Mouse (Mus musculus): Measurements from ENCODE around the gene Ptbp3. TPM values are rescaled to one million over a fixed set of nuclear protein-coding genes. Genes with fewer than 3 reads are reported as not detected.

Gene Ptbp3
- total and polyA plus RNA-seq, 3 experiments = 135 to 608 (median 358) TPM

GRCm38 (mm10) chr4:59535624-59536023 is 13.5 kb downstream of the Ptbp3 start:
- Histone ChIP-seq H3K36me3 (replicated peaks) (peaks cover 20% of the 10 kb centered on the region), H3K4me1 (ENCODE audit: insufficient read depth, low read depth, low read length) (peaks cover 69% of the 10 kb centered on the region), H3K4me3 (ENCODE audit: low read depth, low read length) (no peak overlapping the region), H3K27me3 (ENCODE audit: insufficient read depth, low read length) (no peaks in the 10 kb centered on the region), H3K9me3 (replicated peaks) (no peaks in the 10 kb centered on the region)
- TF ChIP-seq TAL1 (conservative IDR thresholded peaks at IDR 0.05; ENCODE audit: low read depth, low read length) (no peak), GATA1 (IDR thresholded peaks at IDR 0.05; ENCODE audit: borderline replicate concordance, low read length) (no peak)
- ATAC-seq (ENCODE audit: extremely low read depth, insufficient number of reproducible peaks, low FRiP score, poor library complexity, severe bottlenecking) = no peak
- no peak for DNase-seq (ENCODE audit: low spot score)

GRCm38 (mm10) chr4:59533268-59533667 is 15.9 kb downstream of the Ptbp3 start:
- ATAC-seq (ENCODE audit: extremely low read depth, insufficient number of reproducible peaks, low FRiP score, poor library complexity, severe bottlenecking) = peak; percentile 97

GRCm38 (mm10) chr4:59531172-59531571 is 18.0 kb downstream of the Ptbp3 start:
- TF ChIP-seq GATA2 (IDR thresholded peaks at IDR 0.05; ENCODE audit: borderline replicate concordance, low read depth, low read length) = no peak
- no peak for TF ChIP-seq TAL1 (conservative IDR thresholded peaks at IDR 0.05; ENCODE audit: low read depth, low read length)
- no peak for TF ChIP-seq CTCF (IDR thresholded peaks at IDR 0.05; ENCODE audit: low read depth, low read length)
- ATAC-seq (ENCODE audit: extremely low read depth, insufficient number of reproducible peaks, low FRiP score, poor library complexity, severe bottlenecking) (no peak), DNase-seq (ENCODE audit: low spot score) (no peak)
- H3K9me3 ChIP-seq (replicated peaks) = no peaks in the 10 kb centered on the region
- H3K4me1 ChIP-seq (ENCODE audit: insufficient read depth, low read depth, low read length) = peaks cover 72% of the 10 kb centered on the region
- no peaks in the 10 kb centered on the region for H3K27me3 ChIP-seq (ENCODE audit: insufficient read depth, low read length)
- peaks cover 17% of the 10 kb centered on the region for H3K36me3 ChIP-seq (replicated peaks)
- H3K4me3 ChIP-seq (ENCODE audit: low read depth, low read length) = no peak overlapping the region

More at GRCm38 (mm10) chr4:59533268-59533667, 15.9 kb downstream of the Ptbp3 start:
- DNase-seq (ENCODE audit: low spot score) = no peak
- TF ChIP-seq GATA1 (IDR thresholded peaks at IDR 0.05; ENCODE audit: borderline replicate concordance, low read length) (no peak), CTCF (IDR thresholded peaks at IDR 0.05; ENCODE audit: low read depth, low read length) (no peak), POLR2AphosphoS5 (IDR thresholded peaks at IDR 0.05; ENCODE audit: insufficient replicate concordance, low read depth, low read length) (no peak), TAL1 (conservative IDR thresholded peaks at IDR 0.05; ENCODE audit: low read depth, low read length) (peak; percentile 99)
- Histone ChIP-seq H3K4me1 (ENCODE audit: insufficient read depth, low read depth, low read length) (peaks cover 70% of the 10 kb centered on the region), H3K27me3 (ENCODE audit: insufficient read depth, low read length) (no peaks in the 10 kb centered on the region), H3K4me3 (ENCODE audit: low read depth, low read length) (no peak overlapping the region), H3K9me3 (replicated peaks) (no peaks in the 10 kb centered on the region), H3K36me3 (replicated peaks) (peaks cover 14% of the 10 kb centered on the region)

DNA sequence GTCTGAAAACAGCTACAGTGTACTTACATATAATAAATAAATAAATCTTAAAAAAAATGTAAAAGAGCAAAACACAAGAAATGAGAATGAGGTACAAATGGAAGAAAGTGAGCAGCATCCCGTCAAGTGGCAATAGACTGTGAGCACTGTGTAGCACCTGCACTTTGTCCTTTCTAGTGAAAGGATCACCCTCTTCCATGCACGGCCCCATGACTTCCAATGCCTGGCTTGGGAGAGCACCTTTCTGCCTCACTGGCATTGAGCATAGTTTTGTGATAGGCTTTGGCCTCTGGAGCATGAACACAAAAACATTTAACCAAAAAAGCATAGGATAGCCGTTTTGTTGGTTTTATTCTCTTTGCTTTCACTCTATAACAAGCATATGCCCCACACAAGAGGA is 21.7 kb downstream of the Ptbp3 start:
- Histone ChIP-seq H3K9me3 (replicated peaks) (no peaks in the 10 kb centered on the region), H3K27me3 (ENCODE audit: insufficient read depth, low read length) (no peaks in the 10 kb centered on the region), H3K4me1 (ENCODE audit: insufficient read depth, low read depth, low read length) (peaks cover 66% of the 10 kb centered on the region), H3K4me3 (ENCODE audit: low read depth, low read length) (no peak overlapping the region), H3K36me3 (replicated peaks) (peaks cover 34% of the 10 kb centered on the region)
- DNase-seq (ENCODE audit: low spot score) (no peak), ATAC-seq (ENCODE audit: extremely low read depth, insufficient number of reproducible peaks, low FRiP score, poor library complexity, severe bottlenecking) (no peak)
- TF ChIP-seq GATA1 (IDR thresholded peaks at IDR 0.05; ENCODE audit: borderline replicate concordance, low read length) (no peak), CTCF (IDR thresholded peaks at IDR 0.05; ENCODE audit: low read depth, low read length) (no peak), POLR2AphosphoS5 (IDR thresholded peaks at IDR 0.05; ENCODE audit: insufficient replicate concordance, low read depth, low read length) (no peak), TAL1 (conservative IDR thresholded peaks at IDR 0.05; ENCODE audit: low read depth, low read length) (no peak), GATA2 (IDR thresholded peaks at IDR 0.05; ENCODE audit: borderline replicate concordance, low read depth, low read length) (no peak)

- Histone ChIP-seq H3K9me3 (replicated peaks) (no peaks in the 10 kb centered on the region), H3K4me1 (ENCODE audit: insufficient read depth, low read depth, low read length) (peaks cover 60% of the 10 kb centered on the region), H3K4me3 (ENCODE audit: low read depth, low read length) (no peak overlapping the region), H3K27me3 (ENCODE audit: insufficient read depth, low read length) (no peaks in the 10 kb centered on the region), H3K36me3 (replicated peaks) (peaks cover 37% of the 10 kb centered on the region)
- no peak for ATAC-seq (ENCODE audit: extremely low read depth, insufficient number of reproducible peaks, low FRiP score, poor library complexity, severe bottlenecking)
- no peak for TF ChIP-seq GATA1 (IDR thresholded peaks at IDR 0.05; ENCODE audit: borderline replicate concordance, low read length)
- no peak for TF ChIP-seq CTCF (IDR thresholded peaks at IDR 0.05; ENCODE audit: low read depth, low read length)
- no peak for TF ChIP-seq TAL1 (conservative IDR thresholded peaks at IDR 0.05; ENCODE audit: low read depth, low read length)
- no peak for TF ChIP-seq POLR2AphosphoS5 (IDR thresholded peaks at IDR 0.05; ENCODE audit: insufficient replicate concordance, low read depth, low read length)
- TF ChIP-seq GATA2 (IDR thresholded peaks at IDR 0.05; ENCODE audit: borderline replicate concordance, low read depth, low read length) = no peak
- no peak for DNase-seq (ENCODE audit: low spot score)
Measured at GRCm38 (mm10) chr4:59526728-59527127, 22.4 kb downstream of the Ptbp3 start.

DNA sequence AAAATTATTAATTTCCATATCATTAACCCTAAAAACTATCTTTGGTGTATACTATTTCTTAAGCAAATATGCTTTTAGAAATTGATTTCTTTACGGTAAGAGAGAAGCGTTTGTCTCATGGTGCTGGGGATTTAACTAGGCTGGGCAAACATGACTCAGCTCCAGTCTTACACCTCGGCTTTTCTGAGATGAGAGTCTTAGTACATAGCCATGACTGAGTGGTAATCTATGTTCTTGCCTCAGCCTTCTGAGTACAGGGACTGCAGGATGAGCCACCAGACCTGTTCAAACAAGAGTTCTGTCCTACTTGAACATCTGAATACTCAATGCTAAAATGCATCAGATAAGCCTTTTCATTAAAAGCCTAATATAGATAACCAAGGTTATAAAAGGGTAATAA is 24.3 kb downstream of the Ptbp3 start:
- TF ChIP-seq GATA1 (IDR thresholded peaks at IDR 0.05; ENCODE audit: borderline replicate concordance, low read length) (no peak), POLR2AphosphoS5 (IDR thresholded peaks at IDR 0.05; ENCODE audit: insufficient replicate concordance, low read depth, low read length) (no peak), TAL1 (conservative IDR thresholded peaks at IDR 0.05; ENCODE audit: low read depth, low read length) (no peak), GATA2 (IDR thresholded peaks at IDR 0.05; ENCODE audit: borderline replicate concordance, low read depth, low read length) (no peak), CTCF (IDR thresholded peaks at IDR 0.05; ENCODE audit: low read depth, low read length) (no peak)
- Histone ChIP-seq H3K27me3 (ENCODE audit: insufficient read depth, low read length) (no peaks in the 10 kb centered on the region), H3K36me3 (replicated peaks) (peaks cover 42% of the 10 kb centered on the region), H3K4me1 (ENCODE audit: insufficient read depth, low read depth, low read length) (peaks cover 53% of the 10 kb centered on the region), H3K4me3 (ENCODE audit: low read depth, low read length) (no peak overlapping the region), H3K9me3 (replicated peaks) (no peaks in the 10 kb centered on the region)
- DNase-seq (ENCODE audit: low spot score) (no peak), ATAC-seq (ENCODE audit: extremely low read depth, insufficient number of reproducible peaks, low FRiP score, poor library complexity, severe bottlenecking) (peak; percentile 57)

DNA sequence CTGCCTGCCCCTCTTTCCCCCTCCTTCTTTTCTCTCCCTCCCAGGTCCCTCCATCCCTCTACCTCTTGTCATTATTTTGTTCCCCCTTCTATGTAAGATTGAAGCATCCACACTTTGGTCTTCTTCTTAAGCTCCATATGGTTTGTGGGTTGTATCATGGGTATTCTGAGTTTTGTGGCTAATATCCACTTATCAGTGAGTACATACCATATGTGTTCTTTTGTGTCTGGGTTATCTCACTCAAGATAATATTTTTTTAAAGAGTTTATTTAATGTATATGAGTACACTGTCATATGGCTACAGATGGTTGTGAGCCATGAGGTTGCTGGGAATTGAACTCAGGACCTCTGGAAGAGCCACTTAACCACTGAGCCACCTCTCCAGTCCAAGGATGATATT is 38.8 kb downstream of the Ptbp3 start:
- ATAC-seq (ENCODE audit: extremely low read depth, insufficient number of reproducible peaks, low FRiP score, poor library complexity, severe bottlenecking) (no peak), DNase-seq (ENCODE audit: low spot score) (no peak)
- Histone ChIP-seq H3K27me3 (ENCODE audit: insufficient read depth, low read length) (no peaks in the 10 kb centered on the region), H3K4me1 (ENCODE audit: insufficient read depth, low read depth, low read length) (peaks cover 43% of the 10 kb centered on the region), H3K4me3 (ENCODE audit: low read depth, low read length) (no peak overlapping the region), H3K36me3 (replicated peaks) (peaks cover 47% of the 10 kb centered on the region), H3K9me3 (replicated peaks) (no peaks in the 10 kb centered on the region)
- TF ChIP-seq CTCF (IDR thresholded peaks at IDR 0.05; ENCODE audit: low read depth, low read length) = no peak
- no peak for TF ChIP-seq POLR2AphosphoS5 (IDR thresholded peaks at IDR 0.05; ENCODE audit: insufficient replicate concordance, low read depth, low read length)
- no peak for TF ChIP-seq TAL1 (conservative IDR thresholded peaks at IDR 0.05; ENCODE audit: low read depth, low read length)
- no peak for TF ChIP-seq GATA2 (IDR thresholded peaks at IDR 0.05; ENCODE audit: borderline replicate concordance, low read depth, low read length)
- no peak for TF ChIP-seq GATA1 (IDR thresholded peaks at IDR 0.05; ENCODE audit: borderline replicate concordance, low read length)

Measured in G1E (cell line).